Mouse (Mus musculus): ENCODE results near the gene Syp. TPM values are rescaled to one million over a fixed set of nuclear protein-coding genes. Genes with fewer than 3 reads are reported as not detected.

Syp gene
- polyA plus RNA-seq, 1 experiment from 2014 or later: 0.55 TPM

DNA sequence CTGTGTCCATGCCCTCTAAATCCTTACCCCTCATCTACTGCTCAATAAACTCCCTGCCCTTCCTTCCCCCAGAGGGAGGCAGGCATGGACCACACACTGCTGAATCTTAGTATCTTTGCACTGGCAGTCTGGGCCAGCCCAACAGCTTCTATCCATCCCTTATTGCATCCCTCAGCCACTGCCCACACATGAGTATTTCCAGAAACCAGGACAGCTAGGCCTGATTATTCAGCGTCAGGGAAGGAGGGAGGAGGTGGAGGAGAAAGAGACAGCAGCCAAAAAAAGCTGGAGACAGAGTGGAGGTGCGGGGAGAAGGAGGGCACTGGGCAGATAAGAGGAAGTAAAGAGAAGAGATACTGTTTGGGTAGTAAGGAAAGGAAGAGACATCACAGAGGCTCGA, 3.2 kb upstream of the Syp start:
- no peak for ATAC-seq (ENCODE audit: low read depth)
- H3K4me1 ChIP-seq (replicated peaks): peaks cover 12% of the 10 kb centered on the region
- H3K9me3 ChIP-seq (replicated peaks): no peaks in the 10 kb centered on the region
- H3K27ac ChIP-seq: no peak overlapping the region
- H3K9ac ChIP-seq: no peak overlapping the region
- H3K36me3 ChIP-seq: no peaks in the 10 kb centered on the region
- H3K4me3 ChIP-seq (replicated peaks): no peak overlapping the region
- peaks cover 13% of the 10 kb centered on the region for H3K27me3 ChIP-seq
- no peak for DNase-seq
- no peak overlapping the region for H3K4me2 ChIP-seq
- WGBS (ENCODE audit: insufficient replicate concordance): 26% methylated on average over 3 of the region's 3 CpGs

DNA sequence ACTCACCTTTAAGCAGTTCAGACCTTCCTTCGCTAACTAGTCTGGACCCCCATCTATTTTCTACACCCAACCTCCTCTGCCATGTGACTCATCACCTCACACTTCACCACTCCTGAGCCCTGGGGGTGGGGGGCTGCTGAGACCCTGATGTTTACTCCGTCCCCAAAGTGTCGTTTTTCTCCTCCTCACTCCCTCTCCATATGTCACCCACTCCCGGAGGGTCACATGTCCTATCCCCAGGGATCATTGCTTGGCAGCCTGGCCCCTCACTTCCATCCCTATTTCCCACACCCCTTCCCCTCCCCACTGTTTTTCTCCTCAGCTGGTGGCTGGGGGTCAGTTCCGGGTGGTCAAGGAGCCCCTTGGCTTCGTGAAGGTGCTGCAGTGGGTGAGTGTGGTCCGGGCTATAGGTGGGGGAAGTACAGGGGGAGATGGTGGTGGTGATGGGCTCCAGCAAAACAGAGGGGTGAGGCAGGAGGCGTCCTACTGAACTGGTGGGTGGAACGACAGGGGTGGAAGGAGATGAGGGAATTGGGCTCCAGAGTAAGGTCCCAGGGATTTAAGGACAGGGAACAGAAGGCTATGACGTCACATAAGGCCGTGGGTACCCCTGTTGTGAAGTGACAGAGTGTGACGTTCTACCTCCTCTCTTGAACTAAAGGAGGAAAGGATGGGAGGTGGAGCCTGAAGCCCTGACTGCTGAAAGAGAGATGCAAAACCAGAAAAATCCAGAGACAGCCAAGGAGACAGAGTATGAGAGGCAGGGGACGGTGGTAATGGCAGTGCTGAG, 1.5 kb downstream of the Syp start:
- Histone ChIP-seq H3K36me3 (no peaks in the 10 kb centered on the region), H3K27me3 (peaks cover 20% of the 10 kb centered on the region), H3K9ac (no peak overlapping the region), H3K4me2 (no peak overlapping the region), H3K27ac (no peak overlapping the region), H3K9me3 (replicated peaks) (no peaks in the 10 kb centered on the region), H3K4me1 (replicated peaks) (peaks cover 19% of the 10 kb centered on the region), H3K4me3 (replicated peaks) (no peak overlapping the region)
- ATAC-seq (ENCODE audit: low read depth) (no peak), DNase-seq (no peak)
- 13% methylated on average over 13 of the region's 13 CpGs for WGBS (ENCODE audit: insufficient replicate concordance)

DNA sequence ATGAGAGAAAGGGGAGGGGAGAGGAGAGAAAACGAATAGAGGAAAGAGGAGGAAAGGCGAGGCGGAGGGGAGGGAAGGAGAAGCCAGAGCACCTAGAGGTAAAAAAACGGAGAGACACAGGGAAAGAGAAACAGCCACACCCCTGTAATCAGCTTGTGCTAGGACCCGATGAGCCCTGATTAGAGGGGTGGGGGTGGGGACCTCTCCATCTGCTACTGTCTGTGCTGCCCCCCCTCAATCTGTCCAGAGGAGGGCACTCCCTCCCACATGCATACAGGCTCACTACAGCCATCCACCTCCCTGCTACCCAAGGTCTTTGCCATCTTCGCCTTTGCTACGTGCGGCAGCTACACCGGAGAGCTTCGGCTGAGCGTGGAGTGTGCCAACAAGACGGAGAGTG, 2.5 kb downstream of the Syp start:
- Histone ChIP-seq H3K27me3 (peaks cover 20% of the 10 kb centered on the region), H3K9me3 (replicated peaks) (no peaks in the 10 kb centered on the region), H3K4me3 (replicated peaks) (no peak overlapping the region), H3K4me1 (replicated peaks) (peaks cover 19% of the 10 kb centered on the region), H3K36me3 (no peaks in the 10 kb centered on the region), H3K9ac (no peak overlapping the region), H3K4me2 (peak overlapping the region; percentile 23; the same call in 1 of the 2 replicates), H3K27ac (no peak overlapping the region)
- DNase-seq (no peak), ATAC-seq (ENCODE audit: low read depth) (peak; percentile 57)
- 34% methylated on average over 12 of the region's 12 CpGs for WGBS (ENCODE audit: insufficient replicate concordance)

DNA sequence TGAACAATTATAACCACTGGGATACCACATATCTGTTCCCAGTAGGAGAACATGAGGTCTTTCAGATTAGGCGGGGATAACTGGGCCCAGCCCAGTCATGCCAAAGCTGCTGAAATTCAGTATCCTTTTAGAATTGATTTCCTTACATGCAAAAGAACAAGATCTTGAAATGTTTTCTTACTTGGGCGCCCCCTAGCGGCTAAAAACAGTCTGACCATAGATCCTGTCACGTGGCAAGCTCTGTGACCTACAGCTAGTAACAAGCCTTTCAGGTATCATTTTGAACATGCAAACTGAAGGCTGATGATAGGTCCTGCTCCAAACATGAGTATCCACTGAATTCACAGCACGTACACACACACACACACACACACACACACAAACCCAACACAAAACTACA, 7.1 kb downstream of the Syp start:
- peaks cover 6% of the 10 kb centered on the region; the same call in 1 of the 2 replicates for H3K27me3 ChIP-seq
- ATAC-seq (ENCODE audit: low read depth): no peak

DNA sequence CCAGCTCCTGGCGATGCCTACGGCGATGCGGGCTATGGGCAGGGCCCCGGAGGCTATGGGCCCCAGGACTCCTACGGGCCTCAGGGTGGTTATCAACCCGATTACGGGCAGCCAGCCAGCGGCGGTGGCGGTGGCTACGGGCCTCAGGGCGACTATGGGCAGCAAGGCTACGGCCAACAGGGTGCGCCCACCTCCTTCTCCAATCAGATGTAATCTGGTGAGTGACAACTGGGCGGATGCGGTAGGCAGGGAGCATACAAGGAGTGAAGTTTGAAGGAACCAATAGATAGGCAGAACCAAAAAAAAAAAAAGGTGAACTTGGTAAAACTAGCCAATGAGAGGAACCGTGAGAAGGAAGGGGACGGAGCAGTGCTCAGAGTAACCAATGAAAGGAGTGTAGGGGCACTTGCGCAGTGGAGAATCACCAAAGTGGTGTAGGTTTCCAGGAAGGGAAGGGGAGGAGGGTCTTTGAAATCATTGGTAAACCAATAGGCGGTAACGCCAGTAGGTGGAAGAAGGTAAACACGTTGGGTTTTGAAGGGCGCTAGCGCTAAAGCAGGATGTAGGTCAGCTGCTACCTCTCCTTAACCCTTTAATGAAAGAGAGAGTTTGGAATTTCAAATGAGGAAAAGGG, 10.5 kb downstream of the Syp start:
- WGBS (ENCODE audit: insufficient replicate concordance): 11% methylated on average over 25 of the region's 25 CpGs
- peak overlapping the region; percentile 78 for H3K9ac ChIP-seq
- peak overlapping the region; percentile 60 for H3K4me3 ChIP-seq (replicated peaks)
- DNase-seq (peak; percentile 80), ATAC-seq (ENCODE audit: low read depth) (peak; percentile 94)
- H3K27ac ChIP-seq: peak overlapping the region; percentile 95
- H3K4me2 ChIP-seq: peak overlapping the region; percentile 68
- H3K27me3 ChIP-seq: no peaks in the 10 kb centered on the region
- H3K36me3 ChIP-seq: no peaks in the 10 kb centered on the region
- H3K9me3 ChIP-seq (replicated peaks): no peaks in the 10 kb centered on the region
- peaks cover 15% of the 10 kb centered on the region for H3K4me1 ChIP-seq (replicated peaks)

More for the DNA sequence above, 7.1 kb downstream of the Syp start:
- peak; percentile 63 for DNase-seq
- H3K4me2 ChIP-seq: no peak overlapping the region
- H3K4me3 ChIP-seq (replicated peaks): no peak overlapping the region
- no peaks in the 10 kb centered on the region for H3K36me3 ChIP-seq
- H3K9ac ChIP-seq: no peak overlapping the region
- H3K4me1 ChIP-seq (replicated peaks): peaks cover 20% of the 10 kb centered on the region
- no peaks in the 10 kb centered on the region for H3K9me3 ChIP-seq (replicated peaks)
- H3K27ac ChIP-seq: no peak overlapping the region
- WGBS (ENCODE audit: insufficient replicate concordance): 5% methylated on average over 5 of the region's 5 CpGs

DNA sequence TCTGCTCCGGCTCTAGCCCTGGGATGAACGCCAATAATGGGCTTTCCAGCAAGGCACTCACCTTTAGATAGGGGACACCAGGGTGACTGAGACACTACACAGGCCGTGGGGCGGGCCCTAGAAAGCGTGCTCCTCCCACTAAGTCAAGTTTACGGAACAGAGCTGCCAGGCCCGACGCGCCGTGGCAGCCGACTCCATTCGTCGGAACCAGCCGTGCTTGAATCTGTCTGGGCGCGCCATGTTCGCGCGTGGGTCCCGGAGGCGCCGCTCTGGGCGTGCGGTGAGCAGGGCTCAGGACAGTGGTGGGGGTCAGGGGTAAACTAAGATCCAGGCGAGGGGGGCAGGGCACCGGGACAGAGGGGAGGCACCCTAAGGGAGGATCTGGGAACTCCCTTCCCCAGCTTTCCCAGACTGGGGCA, 19.0 kb downstream of the Syp start, which contains the start of gene Prickle3:
Prickle3 (plus strand) TSS at position 40 of the 419 bp plus-strand sequence.
- 13% methylated on average over 26 of the region's 26 CpGs for WGBS (ENCODE audit: insufficient replicate concordance)
- ATAC-seq (ENCODE audit: low read depth): peak; percentile 68

DNA sequence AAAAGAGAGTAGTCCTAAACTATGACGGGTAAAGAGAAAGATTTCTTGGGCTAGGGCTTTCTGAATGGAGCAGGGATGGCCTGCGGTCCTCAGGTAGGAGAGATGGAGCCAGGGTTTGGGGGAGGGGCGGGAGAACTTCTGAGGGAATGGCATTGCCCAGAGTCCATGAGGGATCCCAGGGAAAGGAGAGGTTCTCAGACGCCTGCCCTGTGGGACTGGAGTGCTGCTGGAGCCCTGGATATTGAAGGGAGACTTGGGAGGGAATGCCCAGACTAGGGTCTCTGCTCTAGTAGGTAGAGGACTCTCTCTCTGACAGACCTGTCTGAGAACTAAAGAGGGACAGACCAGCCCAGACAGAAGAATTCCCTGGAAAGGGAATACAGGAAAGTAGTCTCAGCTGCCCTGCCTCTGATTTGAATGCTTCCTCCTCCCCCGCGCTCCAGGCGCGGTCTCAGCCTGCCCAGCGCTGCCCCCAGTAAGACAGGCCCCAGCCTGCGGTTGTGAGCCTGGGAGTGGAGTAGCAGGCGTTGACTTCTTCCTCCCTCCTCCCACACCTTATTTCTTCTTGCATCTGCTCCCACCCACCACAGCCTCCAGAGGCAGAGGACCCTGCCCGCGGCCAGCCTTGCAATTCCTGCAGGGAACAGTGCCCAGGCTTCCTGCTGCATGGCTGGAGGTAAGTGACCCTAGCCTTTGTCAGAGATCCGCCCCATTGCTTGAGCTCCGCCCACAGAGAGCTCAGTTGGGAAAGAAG, 19.9 kb downstream of the Syp start:
- H3K4me1 ChIP-seq (replicated peaks): peaks cover 8% of the 10 kb centered on the region; the same call in 1 of the 2 replicates
- no peaks in the 10 kb centered on the region for H3K27me3 ChIP-seq
- DNase-seq (no peak), ATAC-seq (ENCODE audit: low read depth) (peak; percentile 45; the same call in 1 of the 2 replicates)
- no peak overlapping the region for H3K9ac ChIP-seq
- 27% methylated on average over 15 of the region's 15 CpGs for WGBS (ENCODE audit: insufficient replicate concordance)
- H3K36me3 ChIP-seq: no peaks in the 10 kb centered on the region
- H3K9me3 ChIP-seq (replicated peaks): no peaks in the 10 kb centered on the region
- no peak overlapping the region for H3K27ac ChIP-seq
- H3K4me3 ChIP-seq (replicated peaks): peak overlapping the region; percentile 54; the same call in 1 of the 2 replicates
- H3K4me2 ChIP-seq: peak overlapping the region; percentile 60

More for the DNA sequence above, 19.0 kb downstream of the Syp start, which contains the start of gene Prickle3:
- no peak for DNase-seq
- Histone ChIP-seq H3K4me1 (replicated peaks) (peaks cover 8% of the 10 kb centered on the region; the same call in 1 of the 2 replicates), H3K9ac (peak within 1 kb of the TSS; percentile 43; the same call in 1 of the 2 replicates), H3K36me3 (no peaks in the 10 kb centered on the region), H3K4me3 (replicated peaks) (peak within 1 kb of the TSS; percentile 54), H3K9me3 (replicated peaks) (no peaks in the 10 kb centered on the region), H3K27me3 (no peaks in the 10 kb centered on the region), H3K27ac (no peak within 1 kb of the TSS), H3K4me2 (peak within 1 kb of the TSS; percentile 60)

DNA sequence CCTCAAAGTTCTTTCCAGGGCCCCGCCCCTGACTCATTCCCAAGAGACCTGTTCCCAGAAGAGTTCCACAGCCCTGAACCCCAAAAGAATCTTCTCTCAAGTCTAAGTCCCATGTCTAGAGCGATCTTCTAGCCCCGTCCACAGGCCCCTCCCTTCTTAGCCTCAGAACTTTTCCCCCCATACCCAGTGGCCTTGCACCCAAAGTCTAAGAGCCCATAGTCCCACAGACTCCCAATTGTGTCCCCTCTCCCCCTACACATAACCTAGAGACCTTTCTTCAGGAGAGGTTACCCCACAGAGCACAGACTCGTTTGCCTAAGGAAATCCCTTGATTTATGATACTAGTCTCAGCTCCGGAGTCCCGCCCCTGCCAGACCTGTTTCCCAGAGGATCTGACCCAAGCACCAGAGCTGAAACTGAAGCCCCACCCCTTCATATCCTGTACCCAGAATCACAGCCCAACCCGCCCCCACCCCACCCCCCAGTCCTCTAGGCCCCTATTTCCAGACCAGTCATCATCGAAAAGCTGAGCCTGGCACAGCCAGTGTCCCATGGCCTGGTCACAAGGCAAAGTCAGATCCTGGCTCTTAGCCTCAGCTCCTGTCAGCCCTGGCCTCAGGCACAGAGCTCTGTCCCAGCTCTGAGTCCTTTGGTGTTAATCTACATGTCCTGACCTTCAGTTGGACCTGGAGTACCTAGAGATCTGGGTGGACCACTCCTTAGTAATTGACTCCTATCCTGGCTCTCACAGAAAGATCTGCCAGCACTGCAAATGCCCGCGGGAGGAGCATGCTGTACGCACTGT, 20.7 kb downstream of the Syp start:
- WGBS (ENCODE audit: insufficient replicate concordance): 57% methylated on average over 11 of the region's 11 CpGs
- no peak for DNase-seq
- H3K27ac ChIP-seq: no peak overlapping the region

DNA sequence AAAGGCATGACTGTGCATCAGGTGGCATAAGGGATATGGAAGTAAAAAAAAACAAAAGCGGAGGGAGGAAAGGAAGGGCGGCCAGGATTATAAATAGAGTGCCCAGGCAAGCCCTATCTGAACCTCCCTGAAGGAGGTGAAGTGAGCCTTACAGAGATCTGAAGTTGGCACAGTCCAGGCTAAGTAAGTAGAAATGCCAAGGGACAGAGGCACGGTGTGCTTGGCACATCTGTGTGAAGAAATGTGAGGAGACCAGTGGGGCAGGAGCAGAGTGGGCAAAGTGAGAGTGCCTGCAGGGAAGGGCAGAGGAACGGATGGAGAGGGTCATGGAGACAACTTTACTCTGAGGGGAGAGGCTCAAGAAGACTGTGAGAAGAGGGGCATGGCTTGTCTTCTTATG, 22.8 kb downstream of the Syp start:
- 72% methylated on average over 4 of the region's 4 CpGs for WGBS (ENCODE audit: insufficient replicate concordance)
- Histone ChIP-seq H3K4me2 (no peak overlapping the region), H3K4me3 (replicated peaks) (no peak overlapping the region), H3K4me1 (replicated peaks) (peaks cover 8% of the 10 kb centered on the region; the same call in 1 of the 2 replicates), H3K27ac (no peak overlapping the region), H3K27me3 (no peaks in the 10 kb centered on the region), H3K36me3 (no peaks in the 10 kb centered on the region), H3K9ac (no peak overlapping the region), H3K9me3 (replicated peaks) (no peaks in the 10 kb centered on the region)
- no peak for ATAC-seq (ENCODE audit: low read depth)
- DNase-seq: no peak

More for the DNA sequence above, 20.7 kb downstream of the Syp start:
- ATAC-seq (ENCODE audit: low read depth): 0 out of 2 replicates have a peak, but pooled peaks have one; percentile 22
- Histone ChIP-seq H3K36me3 (no peaks in the 10 kb centered on the region), H3K27me3 (no peaks in the 10 kb centered on the region), H3K4me2 (peak overlapping the region; percentile 60), H3K4me3 (replicated peaks) (no peak overlapping the region), H3K9me3 (replicated peaks) (no peaks in the 10 kb centered on the region), H3K9ac (no peak overlapping the region), H3K4me1 (replicated peaks) (peaks cover 8% of the 10 kb centered on the region; the same call in 1 of the 2 replicates)

DNA sequence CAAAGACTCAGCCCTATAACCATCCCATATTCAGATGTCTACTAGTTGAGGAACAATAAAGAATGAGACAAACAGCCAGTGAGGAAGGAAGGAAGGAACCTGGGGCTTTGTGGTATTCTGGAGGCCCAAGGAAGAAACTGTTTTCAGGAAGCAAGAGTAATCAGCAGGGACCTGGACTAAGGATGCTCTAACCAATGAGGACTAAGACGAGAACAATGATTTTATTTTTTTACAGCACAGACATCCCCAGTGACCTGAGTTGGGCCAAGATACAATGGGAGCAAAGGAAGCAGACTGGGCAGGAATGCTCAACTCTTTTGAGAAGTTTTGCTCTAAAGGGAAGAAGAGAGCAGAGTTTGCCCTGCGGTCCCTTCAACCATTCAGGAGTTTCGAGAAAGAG, 24.7 kb downstream of the Syp start:
- ATAC-seq (ENCODE audit: low read depth) (no peak), DNase-seq (no peak)
- Histone ChIP-seq H3K9ac (no peak overlapping the region), H3K4me3 (replicated peaks) (no peak overlapping the region), H3K27ac (no peak overlapping the region), H3K4me2 (no peak overlapping the region), H3K9me3 (replicated peaks) (no peaks in the 10 kb centered on the region), H3K36me3 (0 out of 2 replicates have a peak, but pooled peaks cover 3% of the 10 kb centered on the region), H3K4me1 (replicated peaks) (peaks cover 7% of the 10 kb centered on the region; the same call in 1 of the 2 replicates), H3K27me3 (no peaks in the 10 kb centered on the region)
- 43% methylated on average over 3 of the region's 3 CpGs for WGBS (ENCODE audit: insufficient replicate concordance)

Data from liver, embryonic 13.5 days (tissue).